Mouse (Mus musculus) liver, embryonic 13.5 days (tissue): Measurements from ENCODE around the gene Vcp. TPM values are rescaled to one million over a fixed set of nuclear protein-coding genes. Genes with fewer than 3 reads are reported as not detected.

Experiments used
- ATAC-seq: fragments of 200-750 bp; cut with Nextera tagmentation; 2 replicates; pipeline ENCODE4 v1.8.0; 2017; ENCODE audit warnings: low read depth, mild to moderate bottlenecking, moderate number of reproducible peaks, moderate library complexity
- DNase-seq: peaks from one replicate; pipeline ENCODE4 v3.0.0; 2022
- H3K27ac ChIP-seq: fragments of 300-500 bp; sonication (generic); 2 replicates; pipeline ENCODE4 v1.5.1; 2015; ENCODE audit warnings: moderate library complexity, mild to moderate bottlenecking, inconsistent platforms
- H3K27me3 ChIP-seq: fragments of 300-500 bp; sonication (generic); 2 replicates; pipeline ENCODE4 v1.6.1; 2015; ENCODE audit warnings: mild to moderate bottlenecking, inconsistent platforms
- H3K36me3 ChIP-seq: fragments of 300-500 bp; sonication (generic); 2 replicates; pipeline ENCODE4 v1.6.1; 2015; ENCODE audit warnings: mild to moderate bottlenecking, inconsistent platforms
- H3K4me1 ChIP-seq: fragments of 300-500 bp; sonication (generic); replicated peaks from 2 replicates; pipeline ENCODE4 v1.6.1; 2015; ENCODE audit warnings: inconsistent platforms
- H3K4me2 ChIP-seq: fragments of 300-500 bp; sonication (generic); 2 replicates; pipeline ENCODE4 v1.6.1; 2015; ENCODE audit warnings: inconsistent platforms, mild to moderate bottlenecking, moderate library complexity
- H3K4me3 ChIP-seq: fragments of 300-500 bp; sonication (generic); replicated peaks from 2 replicates; pipeline ENCODE4 v1.5.1; 2015; ENCODE audit warnings: mild to moderate bottlenecking, inconsistent platforms
- H3K9ac ChIP-seq: fragments of 300-500 bp; sonication (generic); 2 replicates; pipeline ENCODE4 v1.6.1; 2015; ENCODE audit warnings: mild to moderate bottlenecking, inconsistent platforms
- H3K9me3 ChIP-seq: fragments of 300-500 bp; sonication (generic); replicated peaks from 2 replicates; pipeline ENCODE4 v1.6.1; 2016; ENCODE audit warnings: inconsistent platforms
- WGBS: fragments of 180-500 bp; shearing (Covaris S2); methylation state at CpG from one replicate; pipeline ENCODE4 v1.1.7; 2015; ENCODE audit not compliant: insufficient replicate concordance; 5-methylcytosine and 5-hydroxymethylcytosine counted together
- polyA plus RNA-seq: library from polyadenylated mRNA; unstranded; fragments of >200 nt; fragmentation: Nextera tagmentation; extraction: Ambion mirVana; gene quantifications from 2 replicates; pipeline ENCODE4 v1.2.1, GENCODE M21; 2015

Gene Vcp
- polyA plus RNA-seq, 1 experiment from 2014 or later: 273 TPM

GRCm38 (mm10) chr4:42953435-42954094 lies 46.7 kb downstream of the Vcp start:
- DNase-seq: no peak

GRCm38 (mm10) chr4:42952563-42952962 lies 47.7 kb downstream of the Vcp start:
- Histone ChIP-seq H3K27me3 (peaks cover 58% of the 10 kb centered on the region), H3K27ac (no peak overlapping the region), H3K4me1 (peaks cover 18% of the 10 kb centered on the region), H3K4me2 (no peak overlapping the region), H3K9me3 (no peaks in the 10 kb centered on the region), H3K36me3 (no peaks in the 10 kb centered on the region), H3K9ac (no peak overlapping the region), H3K4me3 (no peak overlapping the region)
- ATAC-seq (no peak), DNase-seq (no peak)
- WGBS: 66% methylated on average over 7 of the region's 7 CpGs

More at GRCm38 (mm10) chr4:42953435-42954094, 46.7 kb downstream of the Vcp start:
- Histone ChIP-seq H3K4me3 (no peak overlapping the region), H3K27me3 (peaks cover 48% of the 10 kb centered on the region), H3K4me2 (no peak overlapping the region), H3K4me1 (peaks cover 18% of the 10 kb centered on the region), H3K9me3 (no peaks in the 10 kb centered on the region), H3K36me3 (no peaks in the 10 kb centered on the region), H3K9ac (no peak overlapping the region), H3K27ac (no peak overlapping the region)
- 54% methylated on average over 10 of the region's 10 CpGs for WGBS
- ATAC-seq: no peak

- Histone ChIP-seq H3K4me2 (no peak overlapping the region), H3K36me3 (no peaks in the 10 kb centered on the region), H3K27ac (no peak overlapping the region), H3K4me1 (peaks cover 18% of the 10 kb centered on the region), H3K4me3 (no peak overlapping the region), H3K27me3 (peaks cover 69% of the 10 kb centered on the region), H3K9me3 (no peaks in the 10 kb centered on the region), H3K9ac (no peak overlapping the region)
- WGBS: 39% methylated on average over 11 of the region's 11 CpGs
- ATAC-seq: no peak
- DNase-seq: no peak
Observed at GRCm38 (mm10) chr4:42951206-42952195, 48.8 kb downstream of the Vcp start.

- Histone ChIP-seq H3K27ac (no peak overlapping the region), H3K4me1 (peaks cover 18% of the 10 kb centered on the region), H3K4me3 (peak overlapping the region; percentile 64), H3K9ac (peak overlapping the region; percentile 70), H3K27me3 (peaks cover 74% of the 10 kb centered on the region), H3K9me3 (no peaks in the 10 kb centered on the region), H3K4me2 (peak overlapping the region; percentile 83), H3K36me3 (no peaks in the 10 kb centered on the region)
- 1% methylated on average over 24 of the region's 27 CpGs for WGBS
- DNase-seq: peak; percentile 54
- peak; percentile 37 for ATAC-seq
Observed at GRCm38 (mm10) chr4:42950065-42950558, 50.2 kb downstream of the Vcp start.

- Histone ChIP-seq H3K27me3 (peaks cover 75% of the 10 kb centered on the region), H3K4me1 (peaks cover 18% of the 10 kb centered on the region), H3K27ac (no peak within 1 kb of the TSS), H3K9ac (peak within 1 kb of the TSS; percentile 70), H3K36me3 (no peaks in the 10 kb centered on the region), H3K4me3 (peak within 1 kb of the TSS; percentile 64), H3K4me2 (peak within 1 kb of the TSS; percentile 83), H3K9me3 (no peaks in the 10 kb centered on the region)
- ATAC-seq (peak; percentile 90), DNase-seq (peak; percentile 81)
- WGBS: 1% methylated on average over 39 of the region's 39 CpGs
Observed at GRCm38 (mm10) chr4:42949676-42950051, 50.6 kb downstream of the Vcp start, which contains the start of gene Dnajb5. Gene Dnajb5 (plus strand): TSS chr4:42949814.

GRCm38 (mm10) chr4:42949051-42949675 lies 51.1 kb downstream of the Vcp start:
- Histone ChIP-seq H3K9me3 (no peaks in the 10 kb centered on the region), H3K9ac (no peak overlapping the region), H3K4me1 (peaks cover 18% of the 10 kb centered on the region), H3K36me3 (no peaks in the 10 kb centered on the region), H3K4me3 (peak overlapping the region; percentile 64), H3K4me2 (peak overlapping the region; percentile 83), H3K27ac (no peak overlapping the region), H3K27me3 (peaks cover 80% of the 10 kb centered on the region)
- DNase-seq (no peak), ATAC-seq (no peak)
- 8% methylated on average over 14 of the region's 14 CpGs for whole genome bisulfite sequencing

GRCm38 (mm10) chr4:42948527-42948926 lies 51.8 kb downstream of the Vcp start:
- Histone ChIP-seq H3K27me3 (peaks cover 77% of the 10 kb centered on the region), H3K4me3 (no peak overlapping the region), H3K4me2 (no peak overlapping the region), H3K9me3 (no peaks in the 10 kb centered on the region), H3K4me1 (peaks cover 18% of the 10 kb centered on the region), H3K27ac (no peak overlapping the region), H3K36me3 (no peaks in the 10 kb centered on the region), H3K9ac (no peak overlapping the region)
- DNase-seq (no peak), ATAC-seq (no peak)
- 26% methylated on average over 13 of the region's 13 CpGs for WGBS

GRCm38 (mm10) chr4:42946733-42947290 lies 53.5 kb downstream of the Vcp start:
- Histone ChIP-seq H3K36me3 (no peaks in the 10 kb centered on the region), H3K9me3 (no peaks in the 10 kb centered on the region), H3K4me3 (no peak overlapping the region), H3K27me3 (peaks cover 71% of the 10 kb centered on the region), H3K4me1 (peaks cover 18% of the 10 kb centered on the region), H3K4me2 (no peak overlapping the region), H3K9ac (no peak overlapping the region), H3K27ac (no peak overlapping the region)
- WGBS: 48% methylated on average over 10 of the region's 10 CpGs
- no peak for ATAC-seq
- DNase-seq: no peak

GRCm38 (mm10) chr4:42945952-42946351 lies 54.4 kb downstream of the Vcp start:
- H3K9me3 ChIP-seq: no peaks in the 10 kb centered on the region
- DNase-seq (peak; percentile 24), ATAC-seq (no peak)
- H3K4me2 ChIP-seq: no peak overlapping the region
- H3K4me1 ChIP-seq: peaks cover 18% of the 10 kb centered on the region
- WGBS: 7% methylated on average over 5 of the region's 5 CpGs
- peaks cover 69% of the 10 kb centered on the region for H3K27me3 ChIP-seq
- H3K4me3 ChIP-seq: no peak overlapping the region
- no peak overlapping the region for H3K27ac ChIP-seq
- no peak overlapping the region for H3K9ac ChIP-seq
- no peaks in the 10 kb centered on the region for H3K36me3 ChIP-seq

GRCm38 (mm10) chr4:42945445-42945844 lies 54.9 kb downstream of the Vcp start:
- Histone ChIP-seq H3K9ac (no peak overlapping the region), H3K4me3 (no peak overlapping the region), H3K9me3 (no peaks in the 10 kb centered on the region), H3K27me3 (peaks cover 69% of the 10 kb centered on the region), H3K27ac (no peak overlapping the region), H3K4me1 (peaks cover 16% of the 10 kb centered on the region), H3K4me2 (no peak overlapping the region), H3K36me3 (no peaks in the 10 kb centered on the region)
- DNase-seq (no peak), ATAC-seq (no peak)
- WGBS: 70% methylated on average over 3 of the region's 3 CpGs

GRCm38 (mm10) chr4:42945043-42945442 lies 55.3 kb downstream of the Vcp start:
- peaks cover 67% of the 10 kb centered on the region for H3K27me3 ChIP-seq
- WGBS: 6% methylated on average over 6 of the region's 6 CpGs
- ATAC-seq: no peak

More at GRCm38 (mm10) chr4:42945043-42945442, 55.3 kb downstream of the Vcp start:
- Histone ChIP-seq H3K36me3 (no peaks in the 10 kb centered on the region), H3K9ac (no peak overlapping the region), H3K4me3 (no peak overlapping the region), H3K9me3 (no peaks in the 10 kb centered on the region), H3K27ac (no peak overlapping the region), H3K4me1 (peaks cover 12% of the 10 kb centered on the region), H3K4me2 (no peak overlapping the region)
- no peak for DNase-seq
